Mouse (Mus musculus): ENCODE measurements at regions not wholly inside any gene's neighbourhood (a gene's known extent, or its start where the extent isn't known, plus 50 kb on each side); places are given as distances from the start of the nearest gene placed in this dataset.

GRCm38 (mm10) chr7:111245067-111245466, 162.2 kb upstream of the Eif4g2 start:
- no peak for TF ChIP-seq CTCF (IDR thresholded peaks at IDR 0.05; ENCODE audit: low read depth, low read length)
- no peak for TF ChIP-seq GATA1 (IDR thresholded peaks at IDR 0.05; ENCODE audit: borderline replicate concordance, low read length)
- no peak for TF ChIP-seq POLR2AphosphoS5 (IDR thresholded peaks at IDR 0.05; ENCODE audit: insufficient replicate concordance, low read depth, low read length)
- TF ChIP-seq TAL1 (conservative IDR thresholded peaks at IDR 0.05; ENCODE audit: low read depth, low read length) = no peak

Measured in G1E (cell line).